Mouse (Mus musculus): Measurements from ENCODE around the gene Fuca2.

GRCm38 (mm10) chr10:13489671-13490070, 9.7 kb upstream of the Fuca2 start:
- TF ChIP-seq CTCF (IDR thresholded peaks at IDR 0.05; ENCODE audit: control insufficient read depth, insufficient read depth, insufficient replicate concordance, low read depth, low read length) (no peak), POLR2A (IDR thresholded peaks at IDR 0.05; ENCODE audit: control insufficient read depth, low read depth, low read length) (no peak)
